Mouse (Mus musculus): Measurements from ENCODE around the gene Olfr763.

DNA sequence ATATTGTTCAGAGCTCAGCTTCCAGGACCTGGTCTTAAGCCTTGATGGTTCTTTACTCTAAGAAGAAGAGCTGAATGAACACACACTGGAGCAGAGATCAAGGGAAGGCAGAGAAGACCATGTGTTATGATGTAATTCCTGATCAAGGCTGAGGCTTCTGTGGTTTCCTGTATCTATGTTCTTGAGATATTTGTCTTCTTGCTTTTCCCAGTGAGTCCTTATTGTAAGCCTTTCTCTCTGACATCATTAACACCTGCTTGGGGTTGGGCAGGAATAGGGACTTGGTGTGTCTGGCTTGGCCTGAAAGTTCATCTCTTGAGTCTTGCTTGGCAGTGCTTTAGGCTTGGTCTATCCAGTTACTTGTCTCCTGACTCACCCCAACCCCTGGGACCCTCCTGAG, 19.6 kb upstream of the Olfr763 start:
- TF ChIP-seq POLR2A (IDR thresholded peaks at IDR 0.05; ENCODE audit: extremely low read depth, insufficient read depth, low read length): no peak
- no peak for TF ChIP-seq CTCF (IDR thresholded peaks at IDR 0.05; ENCODE audit: extremely low read depth, insufficient read depth, low read length)
